Mouse (Mus musculus) layer of hippocampus, postnatal 25 days (tissue): Measurements from ENCODE around the gene Dnah14. TPM values are rescaled to one million over a fixed set of nuclear protein-coding genes. Genes with fewer than 3 reads are reported as not detected.

Experiments
- DNase-seq, 2 experiments: peaks; one replicate each; pipeline ENCODE4 v3.0.0; 2022; ENCODE audit warnings: mixed read lengths in 2 of 2, low spot score in 1 of 2; ENCODE audit errors: extremely low spot score in 1 of 2
- total RNA-seq, 2 experiments: library from RNA; stranded (reverse); gene quantifications; 2 replicates each; pipeline ENCODE4 v1.2.3; 2021

The Dnah14 gene
- under 1 TPM; 0.25 to 0.87 TPM for total RNA-seq

- no peak for DNase-seq
Measured at GRCm38 (mm10) chr1:181576322-181576721, at the start of gene Dnah14. Gene Dnah14 (plus strand): TSS chr1:181576559.

DNA sequence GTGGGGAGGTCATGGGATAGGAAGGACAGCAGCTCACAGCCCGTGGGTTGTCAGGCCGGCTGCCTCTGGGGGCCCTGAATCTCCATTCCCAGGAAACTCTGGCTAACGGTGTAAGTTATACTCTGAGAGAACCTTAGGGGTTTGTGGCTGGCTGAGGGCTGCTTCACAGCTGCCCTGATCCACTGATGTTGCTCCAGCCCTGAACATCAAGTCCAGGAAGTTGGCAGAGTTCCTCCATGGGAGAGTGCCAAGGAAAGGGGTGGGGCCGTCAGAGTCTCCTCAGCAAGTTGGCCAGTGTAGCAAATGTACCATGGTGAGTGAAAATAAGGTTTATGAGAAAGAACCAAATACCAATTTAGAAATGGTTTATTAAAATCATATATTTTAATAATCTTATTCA lies 47.0 kb upstream of the Dnah14 start:
- DNase-seq = peak in 1 of 2 experiments; percentile 51

GRCm38 (mm10) chr1:181535165-181535873 lies 41.0 kb upstream of the Dnah14 start:
- DNase-seq = no peak

DNA sequence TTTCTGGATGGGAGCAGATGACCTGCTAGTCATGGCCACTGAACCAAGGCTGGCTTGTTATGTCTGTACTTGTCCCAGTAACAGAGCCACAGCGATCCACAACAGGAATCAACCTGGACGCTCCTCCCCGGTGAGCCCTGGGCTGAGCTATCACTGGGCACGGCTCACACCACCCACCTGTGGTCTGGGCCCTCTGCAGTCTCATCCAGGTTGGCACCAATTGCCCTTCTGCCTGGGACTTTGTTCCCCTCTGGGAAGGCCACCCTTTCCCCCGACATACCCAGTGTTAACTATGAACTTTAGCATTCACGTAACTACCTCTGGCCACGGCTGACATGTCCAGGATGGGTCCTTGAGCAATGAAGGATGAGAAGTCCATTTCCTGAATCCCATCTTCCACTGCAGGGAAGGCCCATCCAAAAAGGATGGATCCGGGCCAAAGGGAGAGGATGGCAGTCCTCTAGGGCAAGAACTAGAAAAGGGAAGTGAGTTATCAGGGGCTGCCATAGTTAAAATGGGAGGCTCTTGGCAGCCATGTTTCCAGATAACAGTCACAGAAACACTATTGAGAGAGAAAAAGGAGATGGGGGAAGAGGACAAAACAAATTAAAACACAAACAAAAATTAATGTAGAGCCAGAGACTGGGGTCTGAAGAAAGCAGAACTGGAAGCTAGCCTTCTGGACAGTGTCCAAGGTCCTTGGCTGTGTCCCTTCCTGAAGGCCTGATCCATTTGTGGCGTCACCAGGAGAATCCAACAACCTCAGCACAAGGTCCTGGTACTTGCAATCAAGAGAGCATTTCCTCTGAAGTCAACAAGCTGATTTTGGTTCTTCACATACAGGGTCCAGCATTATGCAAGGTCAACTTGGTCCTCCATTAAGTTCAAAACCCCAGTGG lies 38.5 kb upstream of the Dnah14 start:
- no peak for DNase-seq

GRCm38 (mm10) chr1:181539846-181540769 lies 36.3 kb upstream of the Dnah14 start:
- no peak for DNase-seq

DNA sequence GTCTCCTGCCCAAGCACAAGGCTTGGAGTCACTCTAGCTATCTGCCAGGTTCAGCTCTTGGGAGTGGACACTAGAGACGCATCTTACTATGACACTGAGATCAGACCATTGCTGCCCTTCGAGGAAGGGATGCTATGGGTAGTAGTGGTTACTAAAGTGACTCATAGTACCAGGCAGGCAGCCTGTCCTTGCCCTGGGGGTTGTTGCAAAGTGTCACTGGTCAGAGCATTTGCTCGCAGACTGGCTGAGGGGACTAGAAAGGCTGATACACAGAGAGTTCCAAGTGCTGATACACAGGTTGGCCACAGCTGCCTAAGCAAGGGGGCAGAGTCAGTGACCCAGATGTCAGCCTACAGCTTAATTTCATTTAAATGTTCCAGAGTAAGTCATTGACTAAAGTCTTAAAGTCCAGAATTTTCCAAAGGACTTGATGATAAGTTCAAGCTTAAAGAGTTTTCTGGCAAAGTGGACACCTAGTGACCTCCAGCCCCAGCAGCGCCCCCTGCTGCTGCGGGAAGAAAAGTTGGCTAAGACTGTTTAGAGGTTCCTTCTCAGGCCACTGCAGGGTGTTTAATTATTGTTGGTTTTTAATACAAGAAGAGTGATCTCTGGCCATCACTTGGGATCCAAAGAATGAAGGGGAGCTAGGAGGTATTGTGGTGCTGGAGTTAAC lies 32.5 kb upstream of the Dnah14 start:
- peak in 1 of 2 experiments; percentile 40 for DNase-seq

DNA sequence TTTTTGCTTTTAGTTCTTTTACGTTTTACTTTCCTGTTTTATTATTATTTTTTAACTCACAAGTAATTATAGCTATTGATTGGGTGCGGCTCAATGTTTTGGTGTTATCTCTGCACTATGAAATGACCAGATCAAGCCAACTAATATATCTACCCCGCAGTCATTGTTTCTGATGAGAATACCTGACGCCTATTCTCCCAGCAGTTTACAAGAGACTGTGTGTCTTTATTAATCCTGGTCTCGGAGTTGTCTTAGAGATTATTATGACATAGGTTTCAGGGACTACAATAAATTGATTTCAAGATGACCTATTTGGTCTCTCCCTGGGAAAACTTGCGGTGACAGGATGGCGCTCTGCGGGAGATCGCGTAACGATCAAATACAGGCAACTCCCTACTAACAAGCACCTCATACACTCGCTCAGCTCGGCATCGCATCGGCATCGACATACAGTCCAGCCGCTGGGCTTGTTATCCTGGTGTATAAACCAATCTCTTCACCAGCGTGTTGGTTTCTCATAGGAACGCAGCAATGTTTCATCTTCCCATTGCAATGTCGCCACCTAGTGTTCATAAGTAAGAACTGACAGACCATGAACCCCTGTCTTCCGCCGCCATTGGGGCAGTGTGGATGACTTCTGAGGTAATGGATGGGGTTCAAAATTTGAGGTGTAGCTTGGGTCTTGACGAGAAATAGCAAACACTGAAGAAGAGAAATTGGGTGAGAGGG lies 31.2 kb upstream of the Dnah14 start:
- DNase-seq = peak in 1 of 2 experiments; percentile 52

GRCm38 (mm10) chr1:181549987-181550386 lies 26.4 kb upstream of the Dnah14 start:
- no peak for DNase-seq

- DNase-seq = no peak
Measured at GRCm38 (mm10) chr1:181550826-181551225, 25.5 kb upstream of the Dnah14 start.

DNA sequence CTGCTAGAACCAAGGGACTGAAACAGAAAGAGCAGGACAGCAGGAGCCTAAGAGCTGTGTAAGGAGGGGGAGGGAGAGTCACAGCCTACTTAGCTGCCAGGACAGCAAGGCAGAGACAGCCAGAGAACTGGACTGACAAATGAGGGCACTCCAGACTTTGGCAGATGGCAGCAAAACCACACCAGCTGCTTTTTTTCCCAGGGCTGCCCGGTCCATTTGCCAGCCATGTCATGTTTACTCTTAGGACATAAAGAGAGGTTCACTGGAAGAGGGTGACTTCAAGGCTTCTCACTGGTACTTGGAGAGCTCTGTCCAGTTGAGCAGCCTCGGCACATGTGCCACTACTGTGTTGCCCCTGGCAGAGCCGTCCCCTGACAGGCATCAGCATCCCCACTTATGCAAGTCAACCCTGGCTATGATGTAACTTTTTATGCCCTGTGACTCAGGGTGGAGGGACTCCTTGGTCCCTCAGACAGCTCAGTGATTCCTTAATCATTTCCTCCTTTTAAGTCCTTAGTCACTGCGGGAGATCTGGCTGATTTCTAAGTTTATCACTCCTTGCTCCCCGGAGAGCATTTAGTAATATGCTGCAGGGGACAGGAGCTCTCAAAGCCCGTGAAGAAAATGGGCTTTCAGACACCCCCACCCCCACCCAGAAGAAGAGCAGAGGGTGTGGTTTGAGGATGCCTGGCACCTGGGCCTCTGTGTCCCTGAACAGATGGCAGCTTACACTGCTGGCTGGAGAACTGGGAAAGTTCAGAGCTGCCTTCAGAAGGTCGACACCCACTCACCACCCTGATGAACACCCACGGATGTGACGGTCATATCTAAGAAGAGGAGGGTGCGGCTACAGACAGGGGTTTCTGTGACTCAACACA lies 23.6 kb upstream of the Dnah14 start:
- no peak for DNase-seq

DNA sequence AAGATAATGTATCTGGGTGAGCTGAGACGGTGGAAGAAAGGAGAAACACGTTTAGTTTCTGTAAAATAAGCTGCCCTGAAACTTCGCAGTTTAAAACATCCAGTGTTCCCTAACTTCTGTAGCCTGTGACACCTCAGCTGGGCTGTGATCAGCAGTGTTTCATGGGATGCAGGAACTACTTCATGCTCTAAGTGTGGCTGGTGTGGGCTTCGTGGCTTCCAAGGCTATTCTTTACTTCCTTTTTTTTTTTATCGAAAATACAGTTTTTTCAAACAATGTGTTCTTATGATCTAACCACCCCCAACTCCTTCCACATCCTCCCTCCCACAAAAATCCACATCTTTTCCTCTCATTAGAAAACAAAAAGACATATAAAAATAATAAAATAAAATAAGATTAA lies 20.9 kb upstream of the Dnah14 start:
- DNase-seq = no peak

GRCm38 (mm10) chr1:181559655-181560054 lies 16.7 kb upstream of the Dnah14 start:
- no peak for DNase-seq

GRCm38 (mm10) chr1:181560325-181560724 lies 16.0 kb upstream of the Dnah14 start:
- DNase-seq = no peak

GRCm38 (mm10) chr1:181560896-181561767 lies 15.2 kb upstream of the Dnah14 start:
- no peak for DNase-seq

GRCm38 (mm10) chr1:181561768-181562444 lies 14.5 kb upstream of the Dnah14 start:
- DNase-seq = no peak

DNA sequence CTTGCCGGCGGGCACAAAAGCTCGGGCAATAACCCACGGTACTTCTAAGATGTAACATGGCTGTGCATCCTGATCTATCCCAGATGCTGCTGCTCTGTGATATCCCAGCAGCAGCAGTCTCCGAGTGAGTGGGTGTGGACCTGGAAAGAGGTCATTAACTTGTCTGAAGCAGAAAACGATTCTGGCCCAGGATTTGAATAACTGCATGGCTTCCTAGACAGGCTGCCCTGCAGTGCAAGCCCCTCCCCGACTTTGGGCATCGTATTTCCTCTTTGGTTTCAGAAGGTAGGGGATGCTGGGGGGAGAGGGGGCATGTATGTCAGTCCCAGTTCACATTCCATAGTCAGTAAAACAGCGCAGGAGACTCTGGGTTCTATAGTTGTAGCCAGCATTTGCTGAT lies 6.9 kb upstream of the Dnah14 start:
- no peak for DNase-seq

DNA sequence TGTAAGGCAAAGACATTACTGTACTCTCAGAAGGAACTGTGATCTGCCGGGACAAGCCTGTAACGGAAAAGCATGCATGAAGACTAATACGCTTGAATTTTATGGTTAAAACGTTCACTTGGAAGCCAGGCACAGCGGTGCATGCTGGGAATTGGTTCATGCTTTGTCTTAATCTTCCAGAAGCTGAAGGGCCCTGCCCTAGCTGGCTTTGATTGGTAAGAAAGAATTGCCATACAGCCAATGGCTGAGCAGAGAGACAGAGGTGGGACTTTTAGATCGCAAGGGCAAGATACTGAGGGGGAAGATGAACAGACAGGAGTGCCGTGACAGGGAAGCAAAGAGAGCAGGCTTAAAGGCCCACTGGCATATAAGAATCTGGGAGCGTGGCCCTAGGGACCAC lies 6.8 kb downstream of the Dnah14 start:
- no peak for DNase-seq
